Mouse (Mus musculus) embryo, embryonic 10.5 days (tissue): ENCODE results near the gene Grin3b.

Experiments used
- DNase-seq: peaks from one replicate; pipeline ENCODE4 v3.0.0-alpha.2; 2015; ENCODE audit warnings: low spot score

The Grin3b gene

DNA sequence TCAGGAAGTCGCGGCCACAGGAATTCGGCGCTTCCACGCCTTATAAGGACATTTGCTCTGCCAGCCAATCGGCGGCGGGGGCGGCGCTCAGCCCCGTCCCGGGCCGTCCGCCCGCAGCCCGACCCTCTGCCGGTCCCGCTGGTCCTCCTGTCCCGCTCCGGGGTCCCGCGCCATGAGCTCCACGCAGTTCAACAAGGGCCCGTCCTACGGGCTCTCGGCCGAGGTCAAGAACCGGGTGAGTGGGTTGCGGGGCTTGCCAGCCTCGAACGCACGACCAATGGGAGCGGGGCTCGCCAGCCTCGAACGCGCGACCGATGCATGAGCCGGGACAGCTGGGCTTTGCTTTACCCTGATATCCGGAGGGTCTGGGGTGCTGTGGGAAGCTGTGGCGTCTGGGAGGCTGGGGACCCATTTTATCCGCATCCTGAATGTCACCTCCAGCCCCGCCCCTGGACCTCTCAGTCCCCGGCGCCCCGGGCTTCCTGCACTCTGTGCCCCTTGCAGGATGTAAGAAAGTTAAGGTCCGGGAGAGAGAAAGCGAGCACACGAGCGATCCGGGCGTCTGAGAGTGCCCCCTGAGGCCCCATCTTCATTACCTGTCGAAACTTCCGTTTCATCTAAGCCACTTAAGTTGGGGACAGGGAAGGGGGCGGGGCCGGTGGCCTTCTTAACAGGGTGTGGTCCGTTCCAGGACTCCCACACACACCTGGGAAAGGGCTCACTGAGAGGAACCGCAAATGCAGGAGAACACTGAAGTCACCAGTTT, 18.2 kb downstream of the Grin3b start, which contains the start of gene Cnn2:
Cnn2 (plus strand) TSS at position 79 of the 766 bp plus-strand sequence.
- DNase-seq = peak; percentile 77

- no peak for DNase-seq
Measured at GRCm38 (mm10) chr10:79989272-79989786, 18.8 kb downstream of the Grin3b start.

- DNase-seq = peak; percentile 67
Measured at GRCm38 (mm10) chr10:79989870-79990269, 19.4 kb downstream of the Grin3b start.

DNA sequence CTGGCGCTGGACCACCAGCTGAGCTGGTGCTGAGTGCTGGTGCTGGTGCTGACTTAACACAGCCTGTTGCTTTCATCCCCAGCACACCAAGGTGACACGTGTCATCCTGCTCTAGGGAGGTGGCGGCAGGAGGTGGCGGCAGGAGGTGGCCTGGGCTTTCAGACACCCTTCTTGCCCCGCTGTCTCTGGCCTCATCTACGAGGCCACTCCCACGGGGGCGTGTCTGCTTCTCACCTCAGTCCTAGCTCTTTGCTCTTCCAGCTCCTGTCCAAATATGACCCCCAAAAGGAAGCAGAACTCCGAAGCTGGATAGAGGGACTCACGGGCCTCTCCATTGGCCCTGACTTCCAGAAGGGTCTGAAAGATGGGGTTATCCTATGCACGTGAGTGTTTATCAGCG, 20.6 kb downstream of the Grin3b start:
- DNase-seq = no peak

DNA sequence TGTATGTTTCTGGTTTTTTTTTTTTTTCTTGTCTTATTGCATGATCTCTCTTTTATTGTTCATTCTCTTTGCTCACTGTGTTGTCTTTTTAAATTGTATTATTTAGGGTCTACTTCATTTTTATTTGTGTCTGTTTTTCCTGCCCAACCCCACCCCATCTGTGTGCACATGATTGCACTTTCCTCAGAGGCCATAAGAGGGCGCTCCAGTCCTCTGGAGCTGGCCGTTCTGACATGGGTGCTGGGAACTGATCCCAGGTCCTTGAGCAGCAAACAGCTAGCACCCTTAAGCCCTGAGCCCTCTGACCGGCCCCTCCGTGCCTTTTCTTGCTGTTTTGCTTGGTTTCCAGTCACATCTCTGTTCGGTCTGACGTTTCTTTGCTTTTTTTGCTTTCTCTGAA, 21.0 kb downstream of the Grin3b start:
- no peak for DNase-seq

GRCm38 (mm10) chr10:79994397-79995115, 24.0 kb downstream of the Grin3b start:
- DNase-seq = no peak

- no peak for DNase-seq
Measured at GRCm38 (mm10) chr10:79995636-79996035, 25.1 kb downstream of the Grin3b start.

- peak; percentile 99 for DNase-seq
Measured at GRCm38 (mm10) chr10:79996272-79997033, 25.9 kb downstream of the Grin3b start, which contains the start of gene Abca7. Gene Abca7 (plus strand): TSS chr10:79996494.

- DNase-seq = peak; percentile 96
Measured at GRCm38 (mm10) chr10:79997034-79997760, 26.7 kb downstream of the Grin3b start.

- DNase-seq = no peak
Measured at GRCm38 (mm10) chr10:79997819-79998218, 27.3 kb downstream of the Grin3b start.

- no peak for DNase-seq
Measured at GRCm38 (mm10) chr10:80001945-80002344, 31.4 kb downstream of the Grin3b start.

GRCm38 (mm10) chr10:80002829-80003228, 32.3 kb downstream of the Grin3b start:
- no peak for DNase-seq

- DNase-seq = no peak
Measured at GRCm38 (mm10) chr10:80003374-80004232, 33.1 kb downstream of the Grin3b start.

DNA sequence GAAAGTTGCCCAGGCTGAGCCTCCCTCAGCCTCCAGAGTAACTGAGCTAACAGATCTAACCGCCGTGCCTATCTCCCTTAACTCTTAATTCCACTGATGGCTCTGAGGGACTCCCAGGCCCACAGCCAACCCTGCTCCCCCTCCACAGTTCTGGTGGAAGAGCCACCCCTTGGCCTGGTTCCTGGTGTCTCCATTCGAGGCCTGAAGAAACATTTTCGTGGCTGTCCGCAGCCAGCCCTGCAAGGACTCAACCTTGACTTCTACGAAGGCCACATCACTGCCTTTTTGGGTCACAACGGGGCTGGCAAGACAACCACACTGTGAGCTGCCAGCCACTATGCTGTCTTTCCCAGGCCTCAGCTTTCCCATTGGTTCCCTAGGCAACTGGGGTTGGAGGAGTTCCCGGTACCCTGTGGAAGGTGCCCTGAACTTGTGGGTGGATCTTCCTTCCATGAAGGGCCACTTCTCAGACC, 33.8 kb downstream of the Grin3b start:
- DNase-seq = no peak

GRCm38 (mm10) chr10:80011740-80012139, 41.2 kb downstream of the Grin3b start:
- DNase-seq = no peak

DNA sequence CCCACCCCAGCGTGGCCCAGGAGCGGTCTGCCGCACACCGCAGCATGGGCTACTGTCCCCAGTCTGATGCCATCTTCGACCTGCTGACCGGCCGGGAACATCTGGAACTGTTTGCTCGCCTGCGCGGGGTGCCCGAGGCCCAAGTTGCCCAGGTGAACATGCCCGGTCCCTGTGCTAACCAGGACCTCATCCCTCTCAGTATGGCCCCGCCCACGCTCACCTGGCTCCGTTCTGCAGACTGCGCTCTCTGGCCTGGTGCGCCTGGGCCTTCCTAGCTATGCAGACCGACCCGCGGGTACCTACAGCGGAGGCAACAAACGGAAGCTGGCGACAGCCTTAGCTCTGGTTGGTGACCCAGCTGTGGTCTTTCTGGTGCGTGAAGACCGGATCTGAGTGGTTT, 43.1 kb downstream of the Grin3b start:
- DNase-seq = no peak

DNA sequence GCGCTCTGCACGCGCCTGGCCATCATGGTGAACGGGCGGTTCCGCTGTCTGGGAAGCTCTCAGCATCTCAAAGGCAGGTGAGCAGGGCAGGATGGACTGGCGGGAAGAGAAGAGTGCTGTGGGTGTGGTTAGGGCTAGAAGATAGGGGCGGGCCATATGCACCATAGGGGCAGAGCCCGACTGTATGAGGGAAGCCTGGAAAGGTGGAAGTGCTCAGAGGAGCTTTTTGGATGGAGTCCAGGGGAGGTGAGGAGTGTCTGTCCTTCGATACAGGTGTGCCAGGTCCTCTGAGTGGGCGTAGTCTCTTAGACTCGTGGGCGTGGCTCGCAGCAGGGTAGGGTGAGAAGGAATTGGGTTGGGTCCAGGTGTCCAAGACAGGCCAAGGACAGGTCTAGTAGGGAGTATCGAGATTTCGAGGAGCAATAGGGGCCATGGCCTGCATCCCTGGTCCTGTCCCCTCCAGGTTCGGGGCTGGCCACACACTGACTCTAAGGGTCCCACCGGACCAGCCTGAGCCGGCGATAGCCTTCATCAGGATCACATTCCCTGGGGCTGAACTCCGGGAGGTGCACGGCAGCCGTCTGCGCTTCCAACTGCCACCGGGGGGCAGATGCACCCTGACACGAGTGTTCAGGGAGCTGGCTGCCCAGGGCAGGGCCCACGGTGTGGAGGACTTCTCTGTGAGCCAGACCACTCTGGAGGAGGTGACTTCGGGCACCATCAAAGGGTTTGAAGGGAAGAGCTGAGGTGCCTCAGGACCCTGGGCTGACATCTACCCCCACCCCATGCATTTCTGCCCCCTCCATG, 44.2 kb downstream of the Grin3b start:
- no peak for DNase-seq

- DNase-seq = no peak
Measured at GRCm38 (mm10) chr10:80015583-80015982, 45.1 kb downstream of the Grin3b start.

- no peak for DNase-seq
Measured at GRCm38 (mm10) chr10:80016511-80016910, 46.0 kb downstream of the Grin3b start, which contains the start of gene Arhgap45. Gene Arhgap45 (plus strand): TSS chr10:80016653.

DNA sequence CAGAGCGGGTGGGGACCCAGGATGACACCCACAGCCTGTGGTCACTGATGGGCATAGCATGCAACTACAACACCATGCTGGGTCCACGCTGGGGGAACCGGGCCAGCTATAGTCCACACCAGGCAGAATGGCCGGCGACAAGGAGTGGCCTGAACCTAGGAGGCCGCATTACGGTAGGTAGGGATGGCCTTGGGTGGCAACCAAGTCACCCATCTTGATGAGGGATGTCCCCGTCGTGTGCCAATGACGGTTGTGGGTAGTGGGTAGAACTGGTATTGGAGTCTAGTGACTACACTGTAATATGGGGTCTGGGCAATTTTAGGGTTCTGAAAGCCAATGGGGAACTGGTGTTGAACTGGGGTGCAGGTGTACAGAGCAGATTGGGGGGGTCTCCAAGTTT, 46.4 kb downstream of the Grin3b start:
- no peak for DNase-seq
